Mouse (Mus musculus) lung, postnatal 14 days (tissue): ENCODE data around the gene Olfr1089.

ENCODE experiments used
- DNase-seq: peaks from one replicate; pipeline ENCODE4 v3.0.0; 2021

Gene Olfr1089

GRCm38 (mm10) chr2:86733601-86734000, at the start of gene Olfr1089:
Gene Olfr1089 (minus strand): TSS chr2:86733701.
- no peak for DNase-seq

GRCm38 (mm10) chr2:86782179-86782578, 48.7 kb upstream of the Olfr1089 start, which contains the start of gene Olfr1093:
Gene Olfr1093 (plus strand): TSS chr2:86782479.
- no peak for DNase-seq

GRCm38 (mm10) chr2:86761050-86761449, 27.5 kb upstream of the Olfr1089 start:
- no peak for DNase-seq

- no peak for DNase-seq
Observed at GRCm38 (mm10) chr2:86758893-86759292, 25.4 kb upstream of the Olfr1089 start, which contains the start of gene Olfr1090. Gene Olfr1090 (minus strand): TSS chr2:86758993.

GRCm38 (mm10) chr2:86698295-86698694, 35.2 kb downstream of the Olfr1089 start, which contains the start of gene Olfr1087:
Gene Olfr1087 (minus strand): TSS chr2:86698395.
- DNase-seq = no peak
